Mouse (Mus musculus): ENCODE results near the gene Zdhhc15. TPM values are rescaled to one million over a fixed set of nuclear protein-coding genes. Genes with fewer than 3 reads are reported as not detected.
A peak's percentile ranks its signal among the peaks of the same experiment; 100 is the strongest.
"Not testable (repeated sequence)": the region's sequence is repeated elsewhere in the genome, so short reads cannot be mapped to it uniquely, and the experiment has no call there.

Gene Zdhhc15
- 14.7 and 15.6 TPM in 2 replicates for polyA plus RNA-seq (2016; fragmentation: Nextera tagmentation; extraction: Ambion mirVana)

- Histone ChIP-seq H3K27me3 (peaks cover 12% of the 10 kb centered on the region; the same call in 1 of the 2 replicates), H3K36me3 (no peaks in the 10 kb centered on the region), H3K9me3 (no peaks in the 10 kb centered on the region), H3K4me1 (no peaks in the 10 kb centered on the region), H3K4me3 (peak within 1 kb of the TSS; percentile 47), H3K27ac (peak within 1 kb of the TSS; percentile 69), H3K4me2 (replicated peaks) (peak within 1 kb of the TSS; percentile 50), H3K9ac (peak within 1 kb of the TSS; percentile 53)
- WGBS: 20% methylated on average over 24 of the region's 31 CpGs
- peak; percentile 93 for ATAC-seq (ENCODE audit: insufficient number of reproducible peaks, insufficient read depth, low FRiP score, low TSS enrichment)
Observed at GRCm38 (mm10) chrX:104670757-104671549, at the start of gene Zdhhc15. Zdhhc15 (minus strand) TSS chrX:104671064.

GRCm38 (mm10) chrX:104707935-104708334 is 37.1 kb upstream of the Zdhhc15 start:
- H3K36me3 ChIP-seq: no peaks in the 10 kb centered on the region
- H3K4me2 ChIP-seq (replicated peaks): no peak overlapping the region
- ATAC-seq (ENCODE audit: insufficient number of reproducible peaks, insufficient read depth, low FRiP score, low TSS enrichment): no peak
- H3K4me1 ChIP-seq: no peaks in the 10 kb centered on the region
- no peak overlapping the region for H3K4me3 ChIP-seq
- H3K27ac ChIP-seq: no peak overlapping the region
- no peak overlapping the region for H3K9ac ChIP-seq
- H3K9me3 ChIP-seq: no peaks in the 10 kb centered on the region
- H3K27me3 ChIP-seq: no peaks in the 10 kb centered on the region
- 70% methylated on average over 2 of the region's 2 CpGs for WGBS

GRCm38 (mm10) chrX:104669850-104670756 is 761 bp downstream of the Zdhhc15 start:
- Histone ChIP-seq H3K4me3 (peak overlapping the region; percentile 47), H3K36me3 (no peaks in the 10 kb centered on the region), H3K27ac (peak overlapping the region; percentile 69), H3K9me3 (no peaks in the 10 kb centered on the region), H3K4me1 (no peaks in the 10 kb centered on the region), H3K4me2 (replicated peaks) (peak overlapping the region; percentile 50), H3K27me3 (peaks cover 12% of the 10 kb centered on the region; the same call in 1 of the 2 replicates), H3K9ac (peak overlapping the region; percentile 53)
- peak; percentile 36; the same call in 1 of the 2 replicates for ATAC-seq (ENCODE audit: insufficient number of reproducible peaks, insufficient read depth, low FRiP score, low TSS enrichment)
- WGBS: 24% methylated on average over 19 of the region's 19 CpGs

- H3K4me2 ChIP-seq (replicated peaks): no peak overlapping the region
- H3K9ac ChIP-seq: no peak overlapping the region
- H3K36me3 ChIP-seq: no peaks in the 10 kb centered on the region
- 83% methylated on average over 1 of the region's 1 CpGs for WGBS
- H3K27me3 ChIP-seq: no peaks in the 10 kb centered on the region
- no peaks in the 10 kb centered on the region for H3K4me1 ChIP-seq
- ATAC-seq (ENCODE audit: insufficient number of reproducible peaks, insufficient read depth, low FRiP score, low TSS enrichment): no peak
- H3K9me3 ChIP-seq: no peaks in the 10 kb centered on the region
- H3K27ac ChIP-seq: no peak overlapping the region
- H3K4me3 ChIP-seq: no peak overlapping the region
Observed at GRCm38 (mm10) chrX:104656976-104657375, 13.9 kb downstream of the Zdhhc15 start.

- WGBS: 92% methylated on average over 10 of the region's 10 CpGs
- Histone ChIP-seq H3K9me3 (no peaks in the 10 kb centered on the region), H3K4me2 (replicated peaks) (no peak overlapping the region), H3K36me3 (no peaks in the 10 kb centered on the region), H3K4me3 (no peak overlapping the region), H3K27ac (no peak overlapping the region), H3K9ac (no peak overlapping the region), H3K27me3 (no peaks in the 10 kb centered on the region; the same call in 1 of the 2 replicates), H3K4me1 (no peaks in the 10 kb centered on the region)
- no peak for ATAC-seq (ENCODE audit: insufficient number of reproducible peaks, insufficient read depth, low FRiP score, low TSS enrichment)
Observed at GRCm38 (mm10) chrX:104612531-104612930, 58.3 kb downstream of the Zdhhc15 start.

- not testable (repeated sequence) for H3K9me3 ChIP-seq; ATAC-seq (ENCODE audit: insufficient number of reproducible peaks, insufficient read depth, low FRiP score, low TSS enrichment); H3K27me3 ChIP-seq; H3K27ac ChIP-seq; H3K36me3 ChIP-seq; H3K4me2 ChIP-seq (replicated peaks); H3K4me1 ChIP-seq; H3K9ac ChIP-seq; H3K4me3 ChIP-seq
- WGBS: 80% methylated on average over 1 of the region's 7 CpGs
Observed at GRCm38 (mm10) chrX:104603738-104604430, 67.0 kb downstream of the Zdhhc15 start.

- not testable (repeated sequence) for H3K27me3 ChIP-seq; H3K27ac ChIP-seq; H3K4me2 ChIP-seq (replicated peaks); H3K4me3 ChIP-seq; H3K9ac ChIP-seq; H3K4me1 ChIP-seq; ATAC-seq (ENCODE audit: insufficient number of reproducible peaks, insufficient read depth, low FRiP score, low TSS enrichment); H3K36me3 ChIP-seq; H3K9me3 ChIP-seq
- 85% methylated on average over 8 of the region's 13 CpGs for WGBS
Observed at GRCm38 (mm10) chrX:104602168-104602859, 68.5 kb downstream of the Zdhhc15 start.

GRCm38 (mm10) chrX:104573946-104574345 is 96.9 kb downstream of the Zdhhc15 start:
- H3K4me3 ChIP-seq: no peak overlapping the region
- H3K9me3 ChIP-seq: no peaks in the 10 kb centered on the region
- no peaks in the 10 kb centered on the region for H3K36me3 ChIP-seq
- 87% methylated on average over 5 of the region's 5 CpGs for WGBS
- H3K9ac ChIP-seq: no peak overlapping the region
- no peak for ATAC-seq (ENCODE audit: insufficient number of reproducible peaks, insufficient read depth, low FRiP score, low TSS enrichment)
- no peak overlapping the region for H3K4me2 ChIP-seq (replicated peaks)
- no peak overlapping the region for H3K27ac ChIP-seq
- no peaks in the 10 kb centered on the region for H3K4me1 ChIP-seq
- 0 out of 2 replicates have a peak, but pooled peaks cover 3% of the 10 kb centered on the region for H3K27me3 ChIP-seq

- no peak overlapping the region for H3K4me2 ChIP-seq (replicated peaks)
- H3K4me1 ChIP-seq: no peaks in the 10 kb centered on the region
- 83% methylated on average over 3 of the region's 3 CpGs for WGBS
- H3K27me3 ChIP-seq: 0 out of 2 replicates have a peak, but pooled peaks cover 3% of the 10 kb centered on the region
- H3K9me3 ChIP-seq: no peaks in the 10 kb centered on the region
- H3K27ac ChIP-seq: no peak overlapping the region
- no peak overlapping the region for H3K9ac ChIP-seq
- ATAC-seq (ENCODE audit: insufficient number of reproducible peaks, insufficient read depth, low FRiP score, low TSS enrichment): no peak
- H3K36me3 ChIP-seq: no peaks in the 10 kb centered on the region
- no peak overlapping the region for H3K4me3 ChIP-seq
Observed at GRCm38 (mm10) chrX:104567497-104567896, 103.4 kb downstream of the Zdhhc15 start.

GRCm38 (mm10) chrX:104545283-104545682 is 125.6 kb downstream of the Zdhhc15 start:
- H3K9me3 ChIP-seq: no peaks in the 10 kb centered on the region
- ATAC-seq (ENCODE audit: insufficient number of reproducible peaks, insufficient read depth, low FRiP score, low TSS enrichment): no peak
- no peaks in the 10 kb centered on the region for H3K4me1 ChIP-seq
- H3K4me2 ChIP-seq (replicated peaks): no peak overlapping the region
- no peaks in the 10 kb centered on the region for H3K36me3 ChIP-seq
- no peak overlapping the region for H3K4me3 ChIP-seq
- H3K27me3 ChIP-seq: peaks cover 5% of the 10 kb centered on the region
- no peak overlapping the region for H3K27ac ChIP-seq
- H3K9ac ChIP-seq: no peak overlapping the region
- WGBS: 90% methylated on average over 1 of the region's 1 CpGs

Measured in embryonic facial prominence, embryonic 12.5 days (tissue).